Mouse (Mus musculus): ENCODE data around the gene Pard3.

Pard3 gene

DNA sequence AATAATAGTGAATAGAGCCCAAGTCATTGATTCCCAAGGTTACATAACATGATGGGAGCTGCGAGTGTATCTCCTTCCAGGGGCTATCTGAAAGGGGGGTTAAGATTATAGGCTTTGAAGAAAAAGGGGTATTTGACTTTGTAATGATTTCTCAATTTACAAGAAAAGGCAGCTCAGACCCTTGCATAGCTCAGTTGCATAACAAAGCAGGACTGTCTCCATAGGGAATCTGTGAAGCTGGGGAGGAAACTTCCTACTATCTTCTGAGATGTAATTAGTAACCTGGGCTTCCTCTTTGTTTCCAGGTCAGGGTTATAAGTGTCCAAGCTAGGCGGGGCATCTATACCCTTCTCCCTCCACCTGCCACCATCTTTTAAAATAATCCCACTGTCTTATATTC is 279.4 kb downstream of the Pard3 start:
- no peak for DNase-seq (ENCODE audit: low spot score)

DNA sequence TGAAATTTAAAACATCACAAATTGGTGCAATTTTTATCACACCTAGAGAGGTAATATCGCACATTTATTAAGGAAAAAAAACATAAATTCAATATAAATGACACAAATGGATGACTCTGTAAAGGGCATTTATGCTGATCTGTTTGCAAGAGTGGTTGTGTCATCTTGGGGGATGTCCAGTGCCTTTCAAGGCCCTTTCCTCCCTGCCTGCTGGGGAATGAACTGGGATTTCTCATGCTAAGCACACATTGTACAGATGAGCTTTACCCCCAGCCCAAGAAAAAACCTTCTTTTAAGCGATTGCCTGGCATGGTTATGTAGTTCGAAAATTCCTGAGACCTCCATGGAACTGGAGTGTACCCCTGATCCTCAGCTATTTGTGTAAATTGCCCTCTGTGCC is 280.7 kb downstream of the Pard3 start:
- DNase-seq (ENCODE audit: low spot score) = no peak

DNA sequence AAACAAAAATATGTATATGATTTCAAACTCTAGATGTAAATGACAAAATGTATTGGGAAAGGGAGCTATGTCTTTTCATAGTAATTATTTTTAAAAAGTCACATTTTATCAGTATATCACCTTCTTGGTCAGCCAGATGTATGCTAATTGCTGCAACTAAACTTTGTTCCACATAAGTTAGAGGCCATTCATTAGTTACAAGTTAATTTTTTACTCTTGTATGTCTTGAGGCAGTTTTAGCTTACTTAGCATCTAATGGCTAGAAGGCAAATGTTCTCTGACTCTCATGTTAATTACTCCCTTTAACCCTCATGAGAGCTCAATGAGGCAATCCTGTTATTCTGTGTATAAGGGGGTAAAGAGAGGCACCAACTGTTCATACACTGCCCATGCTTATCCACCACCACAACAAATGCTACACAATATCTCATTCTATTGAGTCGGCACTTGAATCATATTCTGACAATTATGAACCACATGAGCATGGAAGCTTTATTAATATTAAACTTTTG is 282.3 kb downstream of the Pard3 start:
- DNase-seq (ENCODE audit: low spot score) = no peak

DNA sequence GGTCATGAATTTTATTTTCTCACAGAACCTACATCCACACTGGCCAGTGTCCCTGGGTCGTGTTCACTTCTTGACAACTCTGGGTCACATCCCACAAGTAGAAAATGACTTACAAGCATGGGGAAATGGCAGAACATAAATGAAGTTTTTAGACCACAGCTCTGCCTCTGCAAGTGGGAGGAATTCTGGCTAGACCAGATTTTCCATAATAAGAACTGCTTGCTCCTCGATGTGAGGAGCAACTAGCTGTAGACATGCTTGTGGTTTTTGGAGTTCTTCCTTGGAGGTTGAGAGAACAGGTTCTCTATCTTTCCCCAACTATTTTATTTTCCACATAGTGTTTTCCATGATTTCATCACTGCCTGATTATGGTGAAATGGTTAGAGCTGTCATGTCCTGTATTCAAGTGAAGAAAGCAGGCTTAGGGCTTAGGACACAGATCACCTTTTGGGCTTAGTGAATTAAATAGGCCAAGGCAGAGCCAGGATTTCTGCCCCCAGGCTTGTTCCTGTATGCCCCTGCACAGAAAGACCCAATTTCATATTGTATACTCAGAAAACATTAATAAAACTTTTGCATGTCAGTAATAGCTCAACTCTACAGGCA is 284.3 kb downstream of the Pard3 start:
- no peak for DNase-seq (ENCODE audit: low spot score)

DNA sequence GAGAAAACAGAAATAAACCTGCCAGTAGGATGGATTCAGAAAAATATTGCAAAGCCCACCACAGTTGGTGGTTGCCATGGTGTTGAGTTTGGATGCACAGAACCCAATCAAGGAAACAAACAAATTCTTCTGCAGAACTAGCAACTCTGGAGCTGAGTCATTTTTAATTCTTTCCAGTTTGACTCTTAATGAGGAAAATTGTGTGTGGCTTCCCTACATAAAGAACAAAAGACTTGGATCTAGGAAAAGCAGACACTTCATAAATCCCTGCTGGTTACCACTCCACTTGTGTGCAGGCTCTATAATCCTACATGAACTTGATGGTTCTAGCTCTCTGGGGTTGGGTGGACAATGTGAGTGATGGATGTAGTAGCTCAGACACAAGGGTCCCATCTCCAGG is 298.1 kb downstream of the Pard3 start:
- no peak for DNase-seq (ENCODE audit: low spot score)

DNA sequence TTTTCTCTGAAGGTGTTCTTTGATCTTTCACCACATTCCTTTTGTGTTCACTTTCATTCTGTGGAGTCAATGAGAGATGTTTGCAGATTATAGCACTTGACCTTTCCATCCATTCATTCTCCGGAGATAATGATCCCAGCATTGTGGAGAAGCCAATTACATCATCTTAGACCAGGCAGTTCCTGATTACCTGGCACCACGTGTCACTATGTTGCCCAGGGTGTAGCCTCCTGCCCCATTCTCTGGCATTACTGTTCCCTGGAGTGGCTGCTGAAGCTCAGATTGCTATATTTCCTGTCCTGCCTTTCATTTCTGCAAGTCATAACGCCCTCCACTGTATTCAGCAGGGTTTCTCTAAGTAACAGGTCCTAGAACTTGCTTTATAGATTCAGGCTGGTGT is 304.7 kb downstream of the Pard3 start:
- DNase-seq (ENCODE audit: low spot score) = no peak

DNA sequence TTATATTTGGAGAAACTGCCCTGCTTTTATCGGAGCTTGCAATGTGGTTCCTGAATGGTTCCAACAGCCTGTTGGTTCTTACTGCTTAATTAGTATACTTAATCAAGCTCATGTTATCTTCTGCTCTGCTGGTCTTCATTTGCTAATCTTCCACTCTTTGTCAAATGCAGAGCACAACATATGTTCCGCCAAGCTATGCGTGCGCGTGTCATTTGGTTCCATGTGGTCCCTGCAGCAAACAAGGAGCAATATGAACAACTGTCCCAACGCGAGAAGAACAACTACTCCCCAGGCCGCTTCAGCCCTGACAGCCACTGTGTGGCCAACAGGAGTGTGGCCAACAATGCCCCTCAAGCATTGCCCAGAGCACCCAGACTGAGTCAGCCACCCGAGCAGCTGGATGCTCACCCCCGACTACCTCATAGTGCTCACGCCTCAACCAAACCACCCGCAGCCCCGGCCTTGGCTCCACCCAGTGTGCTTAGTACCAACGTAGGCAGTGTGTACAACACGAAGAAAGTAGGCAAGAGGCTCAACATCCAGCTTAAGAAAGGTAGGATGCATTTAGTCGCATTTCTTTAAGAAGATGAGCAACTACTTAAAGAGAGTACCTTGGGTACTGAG is 307.7 kb downstream of the Pard3 start:
- DNase-seq (ENCODE audit: low spot score) = no peak

DNA sequence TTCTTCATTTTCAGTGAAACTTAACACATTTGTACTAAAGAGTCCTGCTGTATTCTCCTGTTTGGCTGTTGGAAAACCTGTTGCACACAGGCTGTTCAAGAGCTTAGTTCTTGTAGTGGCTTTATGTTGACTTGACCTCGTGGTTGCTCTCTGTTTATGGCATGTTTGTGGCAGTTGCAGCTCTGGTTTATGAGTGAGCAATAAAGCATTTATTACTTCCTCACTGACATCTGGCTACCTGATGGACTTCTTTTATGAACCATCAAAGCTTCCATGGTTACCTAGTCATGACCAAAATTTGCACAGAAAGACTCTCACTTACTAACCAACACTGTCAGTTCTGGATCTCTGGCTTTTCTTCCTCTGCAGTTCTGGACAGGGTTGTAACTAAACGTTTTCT is 314.1 kb downstream of the Pard3 start:
- no peak for DNase-seq (ENCODE audit: low spot score)

DNA sequence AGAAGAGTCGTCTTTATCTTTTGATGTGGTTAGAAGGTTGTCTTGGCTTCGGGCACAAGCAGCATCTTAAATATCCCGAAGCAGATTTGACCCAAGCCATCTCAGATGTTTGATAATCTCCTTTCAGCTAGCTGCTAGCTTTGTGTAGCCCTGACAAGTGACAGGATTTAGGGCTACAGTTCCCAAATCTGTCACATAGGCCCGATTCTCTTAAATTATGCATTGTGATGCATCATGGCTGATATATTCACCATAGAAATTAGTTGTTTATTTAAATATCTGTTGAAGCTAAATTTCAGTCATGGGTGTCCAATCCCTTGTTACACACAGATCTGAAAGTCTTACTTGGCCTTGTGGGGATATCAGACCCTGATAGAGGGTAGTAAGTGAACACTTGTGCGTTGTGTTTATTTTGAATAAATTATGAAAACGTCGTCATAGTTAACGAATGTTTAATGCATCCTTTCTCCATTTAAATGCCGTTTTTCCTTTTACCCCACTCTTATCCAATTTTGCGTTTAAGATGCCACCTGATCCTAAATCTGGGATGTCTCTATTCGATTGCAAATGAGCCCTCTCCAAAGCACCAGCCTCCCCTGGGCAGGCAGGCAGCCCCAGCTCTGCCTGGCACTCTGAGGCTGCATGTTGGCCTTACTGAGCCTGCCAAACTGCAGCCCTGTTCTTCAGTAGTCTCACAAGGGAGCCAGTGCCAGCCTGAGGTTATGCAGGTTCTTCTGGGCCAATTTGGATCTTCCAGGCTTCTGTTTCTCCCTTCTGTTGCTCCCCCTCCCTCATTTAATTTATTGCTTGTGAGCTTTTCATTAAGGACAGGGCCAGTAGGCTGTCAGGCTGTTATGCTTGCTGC is 315.5 kb downstream of the Pard3 start:
- DNase-seq (ENCODE audit: low spot score) = no peak

DNA sequence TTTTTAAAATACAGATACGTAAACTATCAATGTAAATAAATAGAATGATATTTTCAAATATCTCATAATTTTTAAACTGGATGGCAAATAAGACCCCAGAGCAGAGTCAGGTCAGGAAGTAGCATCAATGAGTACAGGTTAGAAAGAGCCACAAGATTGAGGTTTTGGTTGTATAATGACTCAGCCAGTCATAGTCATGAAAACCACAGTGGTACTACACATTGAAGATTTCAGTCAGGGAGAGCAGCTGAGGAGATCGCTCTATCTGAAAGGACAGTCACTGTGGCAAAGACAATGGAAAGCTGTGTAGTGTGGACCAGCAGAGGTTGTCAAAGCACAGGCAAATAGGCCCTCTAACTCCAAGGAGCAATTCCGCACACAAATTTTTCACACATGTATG is 317.6 kb downstream of the Pard3 start:
- no peak for DNase-seq (ENCODE audit: low spot score)

DNA sequence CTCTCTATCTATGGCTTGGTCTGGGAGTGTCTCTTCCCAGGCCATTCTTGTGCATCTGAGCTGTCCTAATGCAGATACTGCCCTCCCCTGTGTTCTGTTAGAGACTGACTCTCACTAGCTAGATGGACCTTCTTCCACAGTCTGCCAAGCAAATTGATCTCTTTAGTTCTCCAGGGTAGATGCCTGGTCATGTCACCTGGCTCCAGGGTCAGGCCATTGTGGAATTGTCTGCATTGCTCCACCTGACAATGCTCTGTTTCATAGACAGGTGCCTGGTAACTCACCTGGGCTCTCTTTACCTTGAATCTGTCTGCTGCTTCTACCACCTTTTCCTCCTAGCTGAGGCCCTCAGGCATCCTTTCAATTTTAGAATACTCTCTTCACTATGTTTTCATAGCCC is 329.0 kb downstream of the Pard3 start:
- no peak for DNase-seq (ENCODE audit: low spot score)

DNA sequence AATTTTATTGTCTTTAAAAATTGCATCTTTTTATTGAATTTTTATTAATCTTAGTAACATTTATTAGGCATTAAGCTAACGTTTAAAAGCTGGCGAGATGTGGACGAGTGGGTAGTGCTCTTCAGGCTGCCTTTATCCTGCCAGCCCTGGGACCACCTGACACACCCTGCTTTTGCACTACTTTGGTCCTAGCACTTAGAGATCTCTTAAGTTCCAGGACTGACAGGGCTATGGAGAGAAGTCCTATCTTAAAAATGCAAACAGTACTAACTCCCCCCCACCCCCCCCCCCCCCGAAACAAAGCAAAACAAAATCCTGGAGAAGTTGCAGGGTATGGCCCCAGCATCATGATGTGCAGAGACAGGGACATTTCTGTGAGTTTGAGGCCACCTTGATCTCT is 331.8 kb downstream of the Pard3 start:
- DNase-seq (ENCODE audit: low spot score) = no peak

DNA sequence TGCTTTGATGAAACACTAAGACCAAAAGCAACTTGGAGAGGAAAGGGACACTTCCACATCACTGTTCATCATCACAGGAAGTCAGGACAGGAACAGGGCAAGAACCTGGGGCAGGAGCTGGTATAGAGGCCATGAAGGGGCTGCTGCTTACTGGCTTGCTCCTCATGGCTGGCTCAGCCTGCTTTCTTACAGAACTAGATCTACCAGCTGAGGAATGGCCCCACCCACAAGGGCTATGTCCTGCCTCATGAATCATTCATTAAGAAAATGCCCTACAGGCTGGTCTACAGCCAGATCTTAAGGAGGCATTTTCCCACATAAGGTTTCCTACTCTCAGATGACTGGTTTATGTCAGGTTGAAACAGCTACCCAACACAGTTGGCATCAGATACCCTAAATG is 342.1 kb downstream of the Pard3 start:
- DNase-seq (ENCODE audit: low spot score) = no peak

DNA sequence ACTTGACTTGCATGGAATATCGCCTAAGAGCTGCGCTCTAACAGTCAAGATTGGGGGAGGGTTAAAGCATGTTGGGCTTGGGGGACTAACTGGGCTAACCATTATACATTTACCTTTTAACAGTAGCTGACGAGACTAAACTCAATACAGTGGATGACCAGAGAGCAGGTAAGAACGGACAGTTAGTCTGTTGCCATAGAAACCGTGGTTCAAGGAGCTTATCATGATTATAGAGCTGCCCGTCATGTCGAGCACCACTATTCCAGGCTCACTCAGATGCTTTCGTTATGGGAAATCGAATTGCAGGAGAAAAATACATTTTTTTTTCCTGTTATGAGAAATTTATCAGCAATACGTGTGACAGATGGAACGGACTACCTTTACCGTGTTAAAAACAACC is 346.9 kb downstream of the Pard3 start:
- no peak for DNase-seq (ENCODE audit: low spot score)

DNA sequence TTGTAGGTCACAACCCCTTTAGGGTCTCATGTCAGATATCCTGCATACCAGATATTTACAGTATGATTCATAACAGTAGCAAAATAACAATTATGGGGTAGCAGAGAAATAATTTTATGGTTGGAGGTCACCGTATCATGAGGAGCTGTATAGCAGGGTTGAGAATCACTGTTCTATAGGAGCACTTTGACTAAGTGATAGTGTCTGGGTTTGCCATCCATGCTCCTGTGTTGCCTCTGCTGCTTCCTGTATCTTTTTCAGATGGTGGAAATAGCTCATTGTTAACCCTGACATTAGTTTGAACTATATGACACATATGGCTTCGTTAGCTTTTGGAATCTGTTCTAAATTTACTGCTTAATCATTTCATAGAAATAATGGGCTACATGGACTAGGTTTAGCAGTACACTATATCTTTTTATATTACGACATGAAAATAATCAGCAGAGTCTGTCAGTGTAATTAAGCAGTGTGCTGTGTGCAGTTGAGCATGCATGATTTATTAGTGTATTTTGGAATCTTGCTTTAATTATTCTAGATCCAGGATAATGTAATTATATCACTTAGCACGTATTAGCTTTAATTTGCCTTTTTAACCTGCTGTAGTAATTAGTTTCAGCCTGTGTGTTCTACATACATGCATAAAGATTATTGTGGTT is 347.6 kb downstream of the Pard3 start:
- DNase-seq (ENCODE audit: low spot score) = no peak

DNA sequence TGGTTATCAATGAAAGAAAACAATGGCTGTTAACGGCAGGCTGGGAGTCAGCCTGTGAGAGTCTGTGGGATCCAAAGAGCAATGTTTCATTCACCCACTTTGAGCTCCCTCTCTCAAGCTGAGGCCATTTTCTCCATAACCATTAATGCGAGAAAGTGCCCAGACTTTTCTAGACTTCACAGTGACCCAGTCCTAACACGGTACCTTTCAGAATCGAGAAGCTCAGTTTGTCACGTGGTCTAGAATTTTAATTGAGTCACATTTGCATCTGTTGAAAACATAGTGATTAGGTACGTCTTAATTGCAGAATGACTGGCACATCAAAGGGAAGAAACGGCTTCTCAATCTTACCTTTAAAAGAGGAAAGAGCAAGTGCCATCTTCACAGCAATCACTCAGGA is 359.3 kb downstream of the Pard3 start:
- no peak for DNase-seq (ENCODE audit: low spot score)

DNA sequence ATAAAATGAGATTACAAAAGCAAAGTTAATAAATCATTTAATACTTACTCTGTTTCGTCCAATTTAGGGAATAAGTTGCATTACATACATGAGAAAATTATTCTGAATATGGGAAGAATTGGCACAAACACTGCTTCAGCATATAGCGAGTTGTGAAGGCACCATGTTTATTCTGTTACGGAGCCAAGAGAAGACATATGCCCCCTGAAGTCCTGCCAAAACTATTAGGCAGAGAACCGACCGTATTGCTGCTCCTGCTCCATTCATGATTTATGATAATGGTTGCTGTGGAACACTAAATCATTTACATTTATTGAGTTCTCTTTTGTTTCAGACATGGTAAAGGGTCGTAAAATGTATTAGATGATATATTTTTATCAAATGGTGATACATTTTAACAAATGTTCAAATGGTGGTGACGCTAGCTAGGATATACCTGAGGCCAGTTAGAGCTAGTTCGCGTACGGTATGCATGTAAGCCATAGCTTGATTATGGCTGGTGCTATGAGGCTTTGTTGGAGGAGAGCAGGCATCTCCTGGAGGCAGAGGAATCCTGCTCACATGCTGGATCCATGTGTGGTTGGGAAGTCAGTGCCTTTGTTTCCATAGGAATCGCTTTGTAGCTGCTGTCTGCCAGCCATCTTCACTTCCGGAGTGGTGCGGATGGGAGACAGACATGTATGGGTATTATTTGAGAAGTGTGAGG is 360.7 kb downstream of the Pard3 start:
- no peak for DNase-seq (ENCODE audit: low spot score)

DNA sequence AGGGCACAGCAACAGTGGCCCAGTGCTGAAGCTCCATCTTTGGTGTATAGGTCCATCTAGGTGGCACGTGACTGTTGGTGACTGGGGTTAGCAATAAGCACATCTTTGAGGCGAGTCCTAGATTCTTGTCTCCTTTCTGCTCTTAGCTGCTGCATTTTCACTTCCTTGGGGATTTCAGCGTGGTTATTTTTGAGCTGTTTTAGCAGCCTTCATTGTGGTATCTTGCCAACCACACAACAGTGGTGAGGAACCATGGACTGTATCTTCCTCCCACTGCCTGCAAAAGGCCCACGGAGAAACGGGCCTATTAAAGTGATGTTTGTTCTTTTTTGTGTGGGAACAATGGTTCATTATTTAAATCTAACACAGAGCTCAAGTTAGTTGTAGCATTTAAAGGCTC is 363.2 kb downstream of the Pard3 start:
- DNase-seq (ENCODE audit: low spot score) = no peak

DNA sequence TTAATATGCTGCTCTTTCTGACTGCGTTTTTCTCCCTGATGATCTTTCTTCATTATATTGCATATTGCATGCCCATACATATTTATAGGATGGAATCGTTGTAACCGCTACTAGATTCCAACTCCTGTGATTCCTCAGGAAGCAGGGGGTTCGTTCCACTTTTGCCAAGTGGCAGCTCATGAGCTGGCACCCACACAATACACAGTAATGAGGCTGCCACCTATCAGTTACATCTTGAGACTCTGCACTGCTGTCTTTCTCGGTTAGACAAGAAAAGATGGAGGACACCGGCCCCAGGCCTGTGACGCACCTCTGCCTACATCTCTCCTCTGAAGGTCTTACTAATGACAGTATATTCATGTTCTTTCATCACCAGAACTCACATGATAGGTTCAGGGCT is 364.3 kb downstream of the Pard3 start:
- no peak for DNase-seq (ENCODE audit: low spot score)

DNA sequence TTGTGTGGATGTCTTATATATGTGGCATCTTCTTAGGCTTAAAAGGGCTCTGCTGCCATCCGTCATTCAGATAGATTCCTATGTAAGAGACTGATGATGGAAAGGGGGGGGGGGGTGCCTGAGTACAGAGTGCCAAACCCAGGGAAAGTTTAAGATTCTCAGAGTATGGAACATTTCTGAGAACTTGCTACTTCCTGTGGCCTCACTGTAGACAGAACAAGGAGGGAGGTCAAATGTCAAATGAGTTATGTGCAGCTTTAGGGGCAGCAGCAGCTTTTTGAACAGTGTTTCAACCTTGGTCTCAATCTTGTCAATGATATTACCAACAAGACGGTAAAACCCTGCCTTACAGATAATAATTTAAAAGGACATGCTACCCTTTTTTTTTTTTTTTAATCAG is 367.5 kb downstream of the Pard3 start:
- no peak for DNase-seq (ENCODE audit: low spot score)

DNA sequence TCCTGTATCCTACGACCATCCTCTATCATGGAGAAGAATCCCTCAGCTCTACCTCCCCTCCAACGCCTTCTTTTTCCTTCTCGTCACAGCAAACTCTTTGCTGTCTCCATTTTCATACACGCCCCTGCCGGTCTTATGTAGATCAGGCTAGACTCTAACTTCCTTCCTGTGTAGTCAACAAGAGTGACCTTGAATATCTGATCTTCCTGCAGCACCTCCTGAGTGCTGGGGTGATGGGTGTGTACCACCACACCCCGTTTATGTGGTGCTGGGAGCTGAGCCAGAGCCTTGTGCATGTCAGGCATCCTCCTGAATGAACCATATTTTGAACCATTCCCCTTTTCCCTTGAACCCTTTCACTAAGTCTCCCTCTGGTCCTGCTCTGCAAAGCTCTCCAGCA is 372.3 kb downstream of the Pard3 start:
- DNase-seq (ENCODE audit: low spot score) = no peak

DNA sequence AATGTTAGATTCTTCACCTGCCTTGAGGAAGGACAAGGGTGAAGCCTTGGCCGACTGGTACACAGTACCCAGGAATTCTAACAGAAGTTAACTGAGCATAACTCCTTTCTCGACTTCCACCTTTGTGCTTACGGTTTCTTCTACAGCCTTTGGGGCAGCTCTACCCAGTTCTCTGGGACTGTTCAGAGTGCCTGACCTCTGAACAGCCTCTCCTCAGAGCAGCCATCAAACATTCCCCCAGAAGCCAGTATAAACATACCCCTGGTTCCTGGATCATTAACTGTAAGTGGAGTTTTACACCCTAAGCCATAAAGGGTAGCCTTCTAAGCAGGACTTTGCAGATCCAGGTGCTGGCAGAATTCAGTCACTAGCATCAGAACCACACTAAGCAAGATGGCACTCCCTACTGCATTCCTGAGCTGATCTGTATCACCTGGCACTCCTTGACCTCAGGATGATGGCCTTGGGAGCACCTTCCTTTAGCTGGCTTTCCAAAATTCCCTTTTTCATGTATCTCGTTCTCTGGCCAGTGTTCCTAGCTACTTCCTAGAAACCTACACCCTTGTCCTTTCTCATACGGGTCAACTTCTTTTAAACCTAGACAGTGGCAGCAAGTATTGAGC is 374.0 kb downstream of the Pard3 start:
- DNase-seq (ENCODE audit: low spot score) = no peak

Measured in c-Kit-positive CD71-positive TER-119-positive erythroid progenitor cells, embryonic 14.5 days (primary cell).